Mouse (Mus musculus) stomach, embryonic 15.5 days (tissue): ENCODE measurements at regions not wholly inside any gene's neighbourhood (a gene's known extent, or its start where the extent isn't known, plus 50 kb on each side); places are given as distances from the start of the nearest gene placed in this dataset.

Source experiments
- ATAC-seq: fragments of 200-750 bp; cut with Nextera tagmentation; 2 replicates; pipeline ENCODE4 v1.8.0; 2017; ENCODE audit warnings: low read depth, moderate number of reproducible peaks, moderate TSS enrichment; ENCODE audit not compliant: insufficient read depth, low FRiP score
- H3K27ac ChIP-seq: fragments of 300-500 bp; sonication (generic); 2 replicates; pipeline ENCODE4 v1.5.1; 2015; ENCODE audit warnings: mild to moderate bottlenecking, inconsistent platforms
- H3K27me3 ChIP-seq: fragments of 300-500 bp; sonication (generic); replicated peaks from 2 replicates; pipeline ENCODE4 v1.6.1; 2015; ENCODE audit warnings: inconsistent platforms
- H3K36me3 ChIP-seq: fragments of 300-500 bp; sonication (generic); 2 replicates; pipeline ENCODE4 v1.6.1; 2015; ENCODE audit warnings: inconsistent platforms
- H3K4me1 ChIP-seq: fragments of 300-500 bp; sonication (generic); 2 replicates; pipeline ENCODE4 v1.6.1; 2015; ENCODE audit warnings: inconsistent platforms
- H3K4me2 ChIP-seq: fragments of 300-500 bp; sonication (generic); 2 replicates; pipeline ENCODE4 v1.6.1; 2015; ENCODE audit warnings: mild to moderate bottlenecking, inconsistent platforms
- H3K4me3 ChIP-seq: fragments of 300-500 bp; sonication (generic); replicated peaks from 2 replicates; pipeline ENCODE4 v1.5.1; 2015; ENCODE audit warnings: inconsistent platforms
- H3K9ac ChIP-seq: fragments of 300-500 bp; sonication (generic); 2 replicates; pipeline ENCODE4 v1.6.1; 2015; ENCODE audit warnings: inconsistent platforms
- H3K9me3 ChIP-seq: fragments of 300-500 bp; sonication (generic); 2 replicates; pipeline ENCODE4 v1.6.1; 2016; ENCODE audit warnings: inconsistent platforms
- WGBS: fragments of 180-500 bp; shearing (Covaris S2); methylation state at CpG from one replicate; pipeline ENCODE4 v1.1.7; 2015; 5-methylcytosine and 5-hydroxymethylcytosine counted together

DNA sequence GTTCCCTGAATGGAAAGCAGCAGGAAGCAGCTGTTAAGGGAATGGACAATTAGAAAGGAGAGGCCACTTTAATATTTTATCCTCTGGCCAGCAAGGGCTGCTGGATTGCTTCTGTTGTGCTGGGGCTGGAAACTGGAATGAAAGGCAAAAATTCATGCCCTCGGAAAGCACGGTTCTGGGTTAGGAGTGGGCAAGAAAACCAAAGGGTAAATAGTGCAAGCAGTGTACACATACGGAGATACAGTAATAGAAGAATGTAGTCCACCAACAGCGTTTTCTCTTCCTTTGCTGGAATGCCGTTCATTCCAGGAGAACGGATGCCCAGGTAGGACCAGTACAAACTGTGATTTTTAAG is 50.8 kb upstream of the Zfr start:
- ATAC-seq, result no peak

DNA sequence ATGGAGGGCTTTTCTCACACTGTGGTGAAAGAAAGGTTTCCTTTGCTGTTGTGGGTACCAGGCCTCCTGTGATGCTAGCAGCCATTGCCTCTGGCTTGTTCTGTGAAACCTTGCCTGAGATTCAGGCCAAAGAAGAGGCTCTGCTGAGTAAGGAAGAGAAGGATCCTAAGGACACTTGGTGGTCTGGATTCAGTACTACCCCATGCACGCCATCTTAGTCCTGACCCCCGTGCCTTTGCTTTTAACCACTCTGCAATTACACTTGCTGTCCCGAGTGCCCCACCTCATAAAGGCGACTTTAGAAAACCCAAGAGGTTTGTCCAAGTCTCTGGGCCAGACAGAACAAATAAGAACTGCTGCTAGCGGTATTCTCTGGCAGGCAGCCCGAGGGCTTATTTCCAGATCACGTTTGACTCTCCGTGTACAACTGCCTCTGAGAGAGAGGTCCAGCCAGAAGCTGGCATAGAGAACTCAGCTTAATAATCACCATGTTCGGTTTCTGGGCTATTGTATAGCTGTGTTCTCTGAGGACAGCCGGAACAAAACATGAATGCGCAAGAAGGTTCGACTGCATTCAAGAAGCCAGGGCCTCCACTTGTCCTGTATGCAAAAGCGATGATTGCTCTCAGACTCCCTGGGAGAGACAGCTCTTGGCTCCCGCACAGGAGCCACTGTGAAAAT is 51.3 kb upstream of the Zfr start:
- peak; percentile 48; the same call in 1 of the 2 replicates for ATAC-seq
- H3K27ac ChIP-seq, result peak overlapping the region; percentile 83
- WGBS, result 39% methylated on average over 14 of the region's 14 CpGs

More for the DNA sequence above, 50.8 kb upstream of the Zfr start:
- Histone ChIP-seq H3K27me3 (no peaks in the 10 kb centered on the region), H3K4me3 (no peak overlapping the region), H3K27ac (peak overlapping the region; percentile 83), H3K9ac (no peak overlapping the region), H3K9me3 (no peaks in the 10 kb centered on the region), H3K4me1 (peaks cover 19% of the 10 kb centered on the region), H3K4me2 (peak overlapping the region; percentile 8; the same call in 1 of the 2 replicates), H3K36me3 (no peaks in the 10 kb centered on the region)
- 39% methylated on average over 6 of the region's 6 CpGs for WGBS

DNA sequence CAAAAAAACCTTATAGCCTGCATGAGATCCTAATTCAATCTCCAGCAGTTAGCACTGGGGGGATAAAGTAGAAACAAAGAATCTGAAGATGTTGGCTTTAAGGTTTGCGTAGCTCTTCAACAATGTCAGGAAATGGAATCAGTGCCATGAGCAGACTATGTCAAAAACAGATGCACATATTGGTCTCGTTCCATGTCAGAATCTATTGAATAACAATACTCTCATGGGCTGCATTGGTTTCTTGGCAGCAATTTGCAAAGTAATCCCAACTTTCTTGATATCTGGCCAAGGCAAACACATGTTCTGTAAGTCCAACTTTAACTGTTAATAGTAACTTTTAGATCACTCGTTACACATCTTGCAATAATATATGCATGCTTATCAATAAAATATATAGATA is 58.1 kb upstream of the Sub1 start:
- H3K4me3 ChIP-seq, result no peak overlapping the region
- no peak overlapping the region for H3K4me2 ChIP-seq
- 52% methylated on average over 3 of the region's 3 CpGs for WGBS
- H3K36me3 ChIP-seq, result no peaks in the 10 kb centered on the region
- H3K9me3 ChIP-seq, result no peaks in the 10 kb centered on the region
- ATAC-seq, result no peak
- H3K4me1 ChIP-seq, result no peaks in the 10 kb centered on the region
- H3K27ac ChIP-seq, result peak overlapping the region; percentile 18; the same call in 1 of the 2 replicates
- H3K9ac ChIP-seq, result no peak overlapping the region
- H3K27me3 ChIP-seq, result no peaks in the 10 kb centered on the region

More for the DNA sequence above, 51.3 kb upstream of the Zfr start:
- Histone ChIP-seq H3K36me3 (no peaks in the 10 kb centered on the region), H3K4me2 (peak overlapping the region; percentile 8; the same call in 1 of the 2 replicates), H3K9me3 (no peaks in the 10 kb centered on the region), H3K4me1 (peaks cover 19% of the 10 kb centered on the region), H3K9ac (no peak overlapping the region), H3K27me3 (no peaks in the 10 kb centered on the region), H3K4me3 (no peak overlapping the region)

DNA sequence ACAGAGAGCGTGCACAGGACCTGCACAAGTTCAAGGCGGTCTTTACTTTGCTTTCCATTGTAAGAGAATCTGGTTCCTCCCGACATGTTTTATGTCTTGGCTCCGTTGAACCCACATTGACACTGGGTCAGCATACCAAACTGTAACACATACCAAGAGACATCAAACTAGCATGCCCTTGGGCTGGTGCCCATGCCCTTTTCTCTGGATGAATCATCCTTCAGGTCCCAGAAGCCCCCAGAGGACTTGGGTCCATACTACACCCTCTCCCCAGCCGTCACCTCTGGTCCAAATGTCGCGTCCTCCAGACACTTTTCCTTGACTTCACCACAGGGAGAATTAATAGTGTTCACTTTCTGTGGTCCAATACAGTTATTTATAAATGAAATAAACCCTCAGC is 56.8 kb upstream of the Sub1 start:
- no peak for ATAC-seq
- no peaks in the 10 kb centered on the region for H3K27me3 ChIP-seq

DNA sequence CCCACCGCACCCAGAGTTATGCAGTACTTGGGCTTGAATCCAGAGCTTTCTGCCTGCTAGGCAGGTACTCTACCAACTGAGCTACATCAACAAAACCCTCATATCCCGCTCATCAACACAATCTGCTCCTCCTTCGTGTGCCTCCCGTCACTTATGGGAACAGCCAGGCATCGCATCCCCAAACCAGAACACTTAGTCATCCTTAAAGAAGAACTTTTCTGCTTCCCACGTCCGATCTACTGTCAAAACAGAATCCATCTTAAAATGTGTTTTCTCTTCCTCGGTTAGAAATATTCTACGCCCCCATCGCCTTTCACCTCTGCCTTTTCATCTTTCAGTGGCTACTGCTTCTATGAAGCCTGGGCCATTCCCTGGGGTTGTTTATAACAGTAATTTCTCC is 52.2 kb upstream of the Sub1 start:
- Histone ChIP-seq H3K27me3 (no peaks in the 10 kb centered on the region), H3K4me1 (no peaks in the 10 kb centered on the region), H3K4me3 (no peak overlapping the region), H3K4me2 (no peak overlapping the region), H3K9ac (no peak overlapping the region), H3K36me3 (no peaks in the 10 kb centered on the region), H3K27ac (no peak overlapping the region), H3K9me3 (no peaks in the 10 kb centered on the region)
- ATAC-seq, result no peak
- 86% methylated on average over 10 of the region's 10 CpGs for WGBS

More for the DNA sequence above, 56.8 kb upstream of the Sub1 start:
- Histone ChIP-seq H3K27ac (no peak overlapping the region), H3K9ac (no peak overlapping the region), H3K4me3 (no peak overlapping the region), H3K36me3 (no peaks in the 10 kb centered on the region), H3K4me2 (no peak overlapping the region), H3K4me1 (no peaks in the 10 kb centered on the region), H3K9me3 (no peaks in the 10 kb centered on the region)
- 81% methylated on average over 7 of the region's 7 CpGs for WGBS

DNA sequence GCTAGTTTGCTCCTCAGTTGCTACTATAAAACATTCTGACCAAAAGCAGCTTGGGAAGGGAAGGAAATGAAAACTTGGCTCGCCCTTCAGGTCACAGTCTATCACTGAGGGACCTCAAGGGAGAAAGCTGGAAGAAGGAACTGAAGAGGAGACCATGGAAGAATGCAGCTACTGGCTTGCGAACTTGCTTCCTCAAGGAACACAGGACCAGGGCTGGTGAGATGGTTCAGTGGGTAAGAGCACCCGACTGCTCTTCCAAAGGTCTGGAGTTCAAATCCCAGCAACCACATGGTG is 51.4 kb upstream of the Sub1 start:
- H3K4me1 ChIP-seq, result no peaks in the 10 kb centered on the region
- no peaks in the 10 kb centered on the region for H3K36me3 ChIP-seq
- no peak overlapping the region for H3K4me3 ChIP-seq
- no peak overlapping the region for H3K27ac ChIP-seq
- no peaks in the 10 kb centered on the region for H3K9me3 ChIP-seq
- H3K9ac ChIP-seq, result no peak overlapping the region
- no peaks in the 10 kb centered on the region for H3K27me3 ChIP-seq
- no peak overlapping the region for H3K4me2 ChIP-seq
- ATAC-seq, result no peak
- 80% methylated on average over 3 of the region's 3 CpGs for WGBS

DNA sequence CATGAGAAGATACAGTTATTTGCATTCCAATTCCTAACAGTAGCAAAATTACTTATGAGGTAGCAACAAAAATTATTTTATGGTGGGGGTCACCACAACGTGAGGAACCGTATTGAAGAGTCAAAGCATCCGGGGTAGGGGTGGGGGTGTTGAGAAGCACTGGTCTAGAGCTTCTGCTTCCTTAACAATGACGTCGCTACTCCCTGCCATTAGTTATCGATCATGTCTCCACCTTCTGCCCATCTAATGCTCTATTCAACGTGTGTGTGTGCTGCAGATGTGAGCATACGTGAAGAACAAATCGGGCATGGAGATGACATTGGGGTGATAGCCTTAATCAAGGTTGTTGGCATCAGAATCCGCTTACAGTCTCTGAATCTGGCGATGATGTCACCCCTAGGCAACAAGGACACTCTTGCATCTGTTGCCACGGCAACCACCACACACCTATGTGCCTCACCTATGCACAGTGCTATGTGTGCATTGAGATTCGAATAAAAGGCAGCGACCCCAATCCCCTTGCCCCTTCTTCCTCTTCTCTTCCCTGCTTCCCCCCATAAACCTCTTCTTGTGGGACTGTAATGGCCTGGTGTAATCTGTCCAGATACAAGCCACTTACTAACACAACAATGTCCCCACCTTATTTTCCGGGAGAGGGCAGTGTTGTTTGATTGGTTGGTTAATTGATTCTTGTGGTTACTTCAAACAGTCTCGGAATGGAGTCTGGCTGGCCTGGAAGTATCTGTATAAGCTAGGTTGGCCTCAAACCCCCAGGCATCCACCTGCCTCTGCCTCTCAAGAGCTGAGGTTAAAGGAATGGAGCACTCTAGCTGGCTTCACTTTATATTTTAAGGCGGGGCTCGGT is 50.8 kb upstream of the Sub1 start:
- Histone ChIP-seq H3K27me3 (no peaks in the 10 kb centered on the region), H3K36me3 (no peaks in the 10 kb centered on the region), H3K4me1 (no peaks in the 10 kb centered on the region), H3K9me3 (no peaks in the 10 kb centered on the region), H3K9ac (no peak overlapping the region), H3K4me3 (no peak overlapping the region), H3K4me2 (no peak overlapping the region), H3K27ac (no peak overlapping the region)
- no peak for ATAC-seq
- WGBS, result 86% methylated on average over 18 of the region's 18 CpGs
